Mouse (Mus musculus) E14TG2a.4 (cell line): Measurements from ENCODE around the gene Nox1.

Experiments used
- CTCF ChIP-seq: conservative IDR thresholded peaks from 2 replicates; pipeline ENCODE4 v1.5.1; 2014; ENCODE audit warnings: low read length
- POU5F1 ChIP-seq: IDR thresholded peaks from 2 replicates; pipeline ENCODE4 v1.6.1; 2014; ENCODE audit warnings: low read length, borderline replicate concordance

DNA sequence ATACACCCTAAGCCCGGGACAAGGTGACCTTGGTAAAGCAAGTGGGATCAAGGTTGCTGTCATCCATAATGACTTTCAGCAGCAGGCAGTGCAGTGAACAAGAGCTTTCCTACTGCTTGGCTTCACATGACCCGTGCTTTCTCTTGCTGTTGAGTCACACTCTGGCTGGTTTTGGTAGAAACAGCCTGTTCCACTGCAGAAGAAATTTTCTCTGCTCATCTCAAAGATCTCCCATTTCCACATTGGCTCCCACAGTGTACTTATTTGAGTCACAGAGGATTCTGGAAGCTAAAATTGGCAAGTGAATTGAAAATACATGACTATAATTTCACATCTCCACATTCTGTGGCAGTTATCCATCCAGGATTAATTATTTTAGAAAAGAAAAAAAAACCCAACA lies 119.1 kb downstream of the Nox1 start:
- TF ChIP-seq CTCF (no peak), POU5F1 (no peak)
